Mouse (Mus musculus): Measurements from ENCODE around the gene Agmat. TPM values are rescaled to one million over a fixed set of nuclear protein-coding genes. Genes with fewer than 3 reads are reported as not detected.
"Not testable (repeated sequence)": the region's sequence is repeated elsewhere in the genome, so short reads cannot be mapped to it uniquely, and the experiment has no call there.

Gene Agmat
- total and polyA plus RNA-seq, 2 experiments from 2014 or later, result 1.1 TPM; not detected in 1

DNA sequence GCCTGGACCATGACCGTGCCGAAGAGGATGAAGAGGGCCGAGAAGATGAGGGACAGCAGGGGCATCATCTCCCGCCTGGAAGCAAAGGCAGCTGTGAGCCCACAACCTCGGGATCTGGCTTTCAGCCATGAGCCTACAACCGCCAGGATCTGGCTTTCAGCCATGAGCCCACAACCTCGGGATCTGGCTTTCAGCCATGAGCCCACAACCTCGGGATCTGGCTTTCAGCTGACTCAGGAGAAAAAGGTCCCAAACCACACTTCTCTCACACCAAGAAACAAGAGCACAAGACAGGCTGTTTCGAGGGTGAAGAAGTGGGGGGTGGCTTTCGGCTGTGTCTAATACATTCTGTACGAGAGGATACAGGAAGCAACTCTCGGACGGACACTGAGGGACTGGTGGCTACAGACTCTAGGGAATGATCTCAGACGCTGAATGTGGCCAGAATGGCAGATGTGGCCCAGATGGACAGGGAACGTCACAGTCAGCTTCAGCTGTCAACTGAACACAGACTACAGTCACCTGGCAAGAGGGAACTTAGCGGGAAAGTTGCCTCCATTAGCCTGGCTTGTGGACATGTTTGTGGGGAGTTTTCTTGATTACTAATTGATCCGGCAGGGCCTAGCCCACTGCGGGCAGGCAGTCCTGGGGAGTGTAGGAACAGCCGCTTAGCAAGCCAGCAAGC lies 20.3 kb downstream of the Agmat start:
- Histone ChIP-seq H3K36me3 (replicated peaks; ENCODE audit: control insufficient read depth, insufficient read depth, low read length) (peaks cover 70% of the 10 kb centered on the region), H3K9ac (replicated peaks; ENCODE audit: low read depth, low read length) (0 out of 2 replicates have a peak overlapping the region, but pooled peaks have one; percentile 4), H3K27ac (ENCODE audit: low read depth) (peak overlapping the region; percentile 93), H3K4me1 (ENCODE audit: control insufficient read depth, insufficient read depth) (peaks cover 22% of the 10 kb centered on the region), H3K27me3 (ENCODE audit: control insufficient read depth, insufficient read depth, low read length) (no peaks in the 10 kb centered on the region), H3K9me3 (replicated peaks; ENCODE audit: control insufficient read depth, low read length) (no peaks in the 10 kb centered on the region), H3K4me2 (ENCODE audit: low read depth, low read length) (peak overlapping the region; percentile 41), H3K4me3 (ENCODE audit: low read depth, low read length) (0 out of 2 replicates have a peak overlapping the region, but pooled peaks have one; percentile 5)
- ATAC-seq (ENCODE audit: insufficient read depth, low read depth) (peak; percentile 76), DNase-seq (ENCODE audit: low spot score) (peak; percentile 66)
- no peak for TF ChIP-seq CTCF (IDR thresholded peaks at IDR 0.05; ENCODE audit: low read depth)
- TF ChIP-seq EP300 (IDR thresholded peaks at IDR 0.05; ENCODE audit: low read depth), result peak; percentile 52; the same call in 1 of the 2 replicates
- 9% methylated on average over 19 of the region's 19 CpGs for WGBS

DNA sequence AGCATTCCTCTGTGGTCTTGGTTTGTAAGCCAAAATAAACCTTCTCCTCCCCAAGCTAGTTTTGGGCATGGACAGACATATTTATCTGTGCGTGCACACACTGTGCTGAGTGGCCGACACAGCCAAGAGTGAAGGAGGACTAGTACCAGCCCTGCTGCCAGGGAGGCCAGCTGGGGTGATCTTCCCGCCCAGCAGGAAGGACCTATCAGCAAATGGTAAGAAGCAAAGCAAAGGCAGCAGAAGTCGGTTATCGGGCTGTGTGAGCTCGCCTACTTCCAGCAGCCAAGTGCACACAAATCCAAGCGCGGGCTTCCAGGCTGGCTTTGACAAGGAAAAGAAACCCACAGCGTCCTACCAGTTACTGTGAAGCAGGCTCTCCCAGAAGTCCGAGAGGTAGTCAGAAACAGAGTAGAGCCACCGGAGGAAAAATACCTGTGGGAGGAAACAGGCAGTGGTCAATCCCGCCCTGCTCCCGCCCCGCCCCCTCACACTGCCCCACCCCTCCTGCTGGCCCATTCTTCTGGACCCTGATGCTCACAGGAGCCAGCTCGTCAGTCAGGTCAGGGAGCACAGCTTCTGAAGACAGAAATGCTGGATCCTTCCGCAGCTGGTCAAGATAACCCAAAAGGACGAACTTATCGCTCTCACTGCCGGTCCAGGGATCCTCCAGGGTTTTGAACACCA lies 21.0 kb downstream of the Agmat start:
- DNase-seq (ENCODE audit: low spot score), result peak; percentile 84
- WGBS, result 29% methylated on average over 19 of the region's 19 CpGs
- peak overlapping the region; percentile 41 for H3K4me2 ChIP-seq (ENCODE audit: low read depth, low read length)
- H3K4me3 ChIP-seq (ENCODE audit: low read depth, low read length), result no peak overlapping the region
- ATAC-seq (ENCODE audit: insufficient read depth, low read depth), result peak; percentile 93
- peak overlapping the region; percentile 93 for H3K27ac ChIP-seq (ENCODE audit: low read depth)
- H3K27me3 ChIP-seq (ENCODE audit: control insufficient read depth, insufficient read depth, low read length), result no peaks in the 10 kb centered on the region
- no peak overlapping the region for H3K9ac ChIP-seq (replicated peaks; ENCODE audit: low read depth, low read length)
- H3K4me1 ChIP-seq (ENCODE audit: control insufficient read depth, insufficient read depth), result peaks cover 22% of the 10 kb centered on the region
- H3K9me3 ChIP-seq (replicated peaks; ENCODE audit: control insufficient read depth, low read length), result no peaks in the 10 kb centered on the region
- peaks cover 70% of the 10 kb centered on the region for H3K36me3 ChIP-seq (replicated peaks; ENCODE audit: control insufficient read depth, insufficient read depth, low read length)
- peak; percentile 68 for TF ChIP-seq EP300 (IDR thresholded peaks at IDR 0.05; ENCODE audit: low read depth)
- TF ChIP-seq CTCF (IDR thresholded peaks at IDR 0.05; ENCODE audit: low read depth), result no peak

DNA sequence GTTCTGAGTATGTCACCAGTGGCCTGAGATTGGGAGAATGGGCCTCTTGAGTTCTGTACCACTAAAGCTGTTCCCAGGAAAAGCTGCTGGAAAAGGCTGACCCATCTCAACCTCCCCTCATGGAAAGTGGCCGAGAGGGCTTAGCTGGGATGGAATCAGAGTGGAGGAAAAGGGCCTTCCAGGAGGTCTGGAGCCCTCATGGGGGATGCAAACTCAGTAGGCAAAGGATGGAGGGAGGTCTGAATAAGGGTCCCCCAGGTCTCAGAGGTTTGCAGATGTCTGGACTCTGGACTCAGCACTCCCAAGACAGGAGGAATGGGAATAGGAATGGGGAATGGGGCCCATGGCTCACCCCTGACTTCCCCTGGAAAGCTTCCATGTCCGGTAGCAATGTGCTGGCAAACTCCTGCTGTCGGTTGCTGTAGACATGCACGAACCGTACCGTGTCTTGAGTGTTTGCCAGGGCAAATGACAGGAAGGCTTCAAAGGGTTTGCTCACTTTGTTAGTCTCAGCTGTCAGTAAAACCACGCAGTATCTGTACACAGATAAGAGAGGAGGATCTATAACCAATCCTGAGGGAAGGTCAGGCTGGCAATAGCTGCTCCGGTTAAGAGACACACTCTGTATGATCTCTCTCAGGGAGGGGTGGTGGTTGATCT lies 23.2 kb downstream of the Agmat start:
- DNase-seq (ENCODE audit: low spot score), result peak; percentile 7
- no peak overlapping the region for H3K4me2 ChIP-seq (ENCODE audit: low read depth, low read length)
- no peak for ATAC-seq (ENCODE audit: insufficient read depth, low read depth)
- no peaks in the 10 kb centered on the region for H3K9me3 ChIP-seq (replicated peaks; ENCODE audit: control insufficient read depth, low read length)
- no peak overlapping the region for H3K9ac ChIP-seq (replicated peaks; ENCODE audit: low read depth, low read length)
- H3K27ac ChIP-seq (ENCODE audit: low read depth), result peak overlapping the region; percentile 16; the same call in 1 of the 2 replicates
- peaks cover 62% of the 10 kb centered on the region for H3K36me3 ChIP-seq (replicated peaks; ENCODE audit: control insufficient read depth, insufficient read depth, low read length)
- H3K4me1 ChIP-seq (ENCODE audit: control insufficient read depth, insufficient read depth), result peaks cover 22% of the 10 kb centered on the region
- no peaks in the 10 kb centered on the region for H3K27me3 ChIP-seq (ENCODE audit: control insufficient read depth, insufficient read depth, low read length)
- 30% methylated on average over 8 of the region's 8 CpGs for WGBS
- no peak overlapping the region for H3K4me3 ChIP-seq (ENCODE audit: low read depth, low read length)
- TF ChIP-seq CTCF (IDR thresholded peaks at IDR 0.05; ENCODE audit: low read depth) (no peak), EP300 (IDR thresholded peaks at IDR 0.05; ENCODE audit: low read depth) (no peak)

DNA sequence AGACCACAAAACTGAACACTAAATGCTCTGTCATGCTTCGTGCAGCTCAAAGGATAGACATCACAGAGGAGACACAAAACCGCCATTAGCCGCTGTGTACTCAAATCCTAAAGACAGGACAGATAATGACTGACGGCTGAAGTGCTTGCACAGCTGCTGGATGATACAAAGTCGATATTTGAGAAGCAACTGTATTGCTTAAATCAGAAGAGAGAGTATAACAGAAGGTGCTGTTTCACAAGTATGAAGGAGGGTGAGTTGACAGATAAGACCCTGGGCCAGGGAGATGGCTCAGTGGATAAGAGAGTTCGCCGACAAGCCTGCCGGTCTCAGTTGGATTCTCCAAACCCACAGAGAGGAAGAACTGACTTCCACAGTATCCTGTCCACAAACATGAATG lies 25.4 kb downstream of the Agmat start:
- no peak overlapping the region for H3K4me3 ChIP-seq (ENCODE audit: low read depth, low read length)
- H3K9me3 ChIP-seq (replicated peaks; ENCODE audit: control insufficient read depth, low read length), result no peaks in the 10 kb centered on the region
- no peak overlapping the region for H3K27ac ChIP-seq (ENCODE audit: low read depth)
- WGBS, result 88% methylated on average over 8 of the region's 8 CpGs
- H3K4me2 ChIP-seq (ENCODE audit: low read depth, low read length), result no peak overlapping the region
- ATAC-seq (ENCODE audit: insufficient read depth, low read depth) (no peak), DNase-seq (ENCODE audit: low spot score) (no peak)
- H3K9ac ChIP-seq (replicated peaks; ENCODE audit: low read depth, low read length), result no peak overlapping the region
- peaks cover 12% of the 10 kb centered on the region for H3K4me1 ChIP-seq (ENCODE audit: control insufficient read depth, insufficient read depth)
- H3K27me3 ChIP-seq (ENCODE audit: control insufficient read depth, insufficient read depth, low read length), result no peaks in the 10 kb centered on the region
- peaks cover 75% of the 10 kb centered on the region for H3K36me3 ChIP-seq (replicated peaks; ENCODE audit: control insufficient read depth, insufficient read depth, low read length)
- TF ChIP-seq EP300 (IDR thresholded peaks at IDR 0.05; ENCODE audit: low read depth) (no peak), CTCF (IDR thresholded peaks at IDR 0.05; ENCODE audit: low read depth) (no peak)

DNA sequence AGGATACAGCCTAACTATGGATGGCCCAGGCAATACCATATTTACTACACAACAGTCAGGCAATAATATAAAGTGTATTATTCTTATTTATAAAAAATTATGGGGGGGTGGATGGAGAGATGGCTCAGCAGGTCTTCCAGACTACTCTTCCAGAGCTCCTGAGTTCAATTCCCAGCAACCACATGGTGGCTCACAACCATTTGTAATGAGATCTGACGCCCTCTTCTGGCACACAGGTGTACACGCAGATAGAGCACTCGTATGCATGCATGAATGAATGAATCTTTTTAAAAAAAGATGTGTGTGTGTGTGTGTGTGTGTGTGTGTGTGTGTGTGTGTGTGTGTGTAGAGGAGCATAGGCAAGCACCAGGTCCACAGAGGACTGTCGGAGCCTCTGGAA lies 26.5 kb downstream of the Agmat start:
- H3K4me2 ChIP-seq (ENCODE audit: low read depth, low read length); H3K9me3 ChIP-seq (replicated peaks; ENCODE audit: control insufficient read depth, low read length); H3K4me1 ChIP-seq (ENCODE audit: control insufficient read depth, insufficient read depth); H3K4me3 ChIP-seq (ENCODE audit: low read depth, low read length); H3K27ac ChIP-seq (ENCODE audit: low read depth); H3K27me3 ChIP-seq (ENCODE audit: control insufficient read depth, insufficient read depth, low read length); DNase-seq (ENCODE audit: low spot score); H3K9ac ChIP-seq (replicated peaks; ENCODE audit: low read depth, low read length); ATAC-seq (ENCODE audit: insufficient read depth, low read depth): not testable (repeated sequence)
- peaks cover 84% of the 10 kb centered on the region for H3K36me3 ChIP-seq (replicated peaks; ENCODE audit: control insufficient read depth, insufficient read depth, low read length)
- 84% methylated on average over 4 of the region's 4 CpGs for WGBS
